Mouse (Mus musculus) liver, embryonic 14.5 days (tissue): ENCODE measurements around the gene Sp1. TPM values are rescaled to one million over a fixed set of nuclear protein-coding genes. Genes with fewer than 3 reads are reported as not detected.

Experiments used
- ATAC-seq: fragments of 200-750 bp; cut with Nextera tagmentation; 2 replicates; pipeline ENCODE4 v1.8.0; 2017; ENCODE audit warnings: moderate number of reproducible peaks, mild to moderate bottlenecking, moderate library complexity; ENCODE audit not compliant: insufficient read depth
- DNase-seq, 3 experiments: peaks; one replicate each; pipeline ENCODE4 v3.0.0-alpha.2; 2012 to 2013; ENCODE audit warnings: low read depth in 3 of 3, low spot score in 3 of 3
- H3K27ac ChIP-seq: fragments of 300-500 bp; sonication (generic); 2 replicates; pipeline ENCODE4 v1.5.1; 2014; ENCODE audit warnings: moderate library complexity, mild to moderate bottlenecking, control low read depth, inconsistent platforms
- H3K27me3 ChIP-seq: fragments of 300-500 bp; sonication (generic); 2 replicates; pipeline ENCODE4 v1.6.1; 2014; ENCODE audit warnings: mild to moderate bottlenecking, low read length, moderate library complexity; ENCODE audit not compliant: control insufficient read depth, insufficient read depth
- H3K36me3 ChIP-seq: fragments of 300-500 bp; sonication (generic); replicated peaks from 2 replicates; pipeline ENCODE4 v1.6.1; 2014; ENCODE audit warnings: low read depth; ENCODE audit not compliant: control insufficient read depth, insufficient read depth
- H3K4me1 ChIP-seq, 2 experiments: fragments of 200-500 bp in 1 of 2; fragments of 300-500 bp in 1 of 2; sonication (generic) in 1 of 2; replicated peaks; 2 replicates each; pipeline ENCODE4 v1.6.1; 2012 to 2014; ENCODE audit warnings: antibody characterized with exemption in 1 of 2, inconsistent platforms in 1 of 2, low read length in 1 of 2; ENCODE audit not compliant: control insufficient read depth in 2 of 2, insufficient read depth in 2 of 2
- H3K4me2 ChIP-seq: fragments of 300-500 bp; sonication (generic); 2 replicates; pipeline ENCODE4 v1.6.1; 2014; ENCODE audit warnings: low read depth, mild to moderate bottlenecking, control low read depth, moderate library complexity
- H3K4me3 ChIP-seq, 2 experiments: fragments of 200-500 bp in 1 of 2; fragments of 300-500 bp in 1 of 2; sonication (generic) in 1 of 2; 2 replicates each; pipeline ENCODE4 v1.5.1; 2012 to 2014; ENCODE audit warnings: low read depth in 2 of 2, low read length in 2 of 2, mild to moderate bottlenecking in 2 of 2, control low read depth in 1 of 2, inconsistent platforms in 1 of 2, moderate library complexity in 1 of 2; ENCODE audit not compliant: insufficient read depth in 1 of 2
- H3K9ac ChIP-seq: fragments of 300-500 bp; sonication (generic); replicated peaks from 2 replicates; pipeline ENCODE4 v1.6.1; 2014; ENCODE audit warnings: mild to moderate bottlenecking, control low read depth, moderate library complexity
- H3K9me3 ChIP-seq: fragments of 300-500 bp; sonication (generic); 2 replicates; pipeline ENCODE4 v1.6.1; 2016; ENCODE audit warnings: low read length, mixed read lengths; ENCODE audit not compliant: control insufficient read depth
- CTCF ChIP-seq: IDR thresholded peaks from 2 replicates; pipeline ENCODE4 v1.5.1; 2016; ENCODE audit warnings: antibody characterized with exemption, low read depth, control low read depth
- EP300 ChIP-seq: IDR thresholded peaks from 2 replicates; pipeline ENCODE4 v1.6.1; 2016; ENCODE audit warnings: antibody characterized with exemption, low read depth
- WGBS: fragments of 180-500 bp; shearing (Covaris S2); extraction: QIAGEN DNeasy Blood & Tissue Kit; methylation state at CpG from one replicate; pipeline ENCODE4 v1.1.7; 2014; ENCODE audit not compliant: insufficient replicate concordance; 5-methylcytosine and 5-hydroxymethylcytosine counted together
- polyA plus RNA-seq, 2 experiments: library from polyadenylated mRNA; depleted of rRNA in 1 of 2; stranded (reverse) in 1 of 2; unstranded in 1 of 2; fragments of >200 nt; fragmentation: Nextera tagmentation in 1 of 2; extraction: Ambion mirVana in 1 of 2; gene quantifications; 2 replicates each; pipeline versions ENCODE4 v1.2.1 to v1.2.3; 2012 to 2014

Gene Sp1
- polyA plus RNA-seq, 2 experiments, result 5.4 to 9.5 TPM

GRCm38 (mm10) chr15:102420986-102421385 lies 15.0 kb downstream of the Sp1 start:
- ATAC-seq (no peak), DNase-seq (no peak)
- Histone ChIP-seq H3K36me3 (peaks cover 16% of the 10 kb centered on the region), H3K9me3 (no peaks in the 10 kb centered on the region), H3K9ac (no peak overlapping the region), H3K4me1 (no peaks in the 10 kb centered on the region), H3K4me2 (no peak overlapping the region), H3K27ac (no peak overlapping the region), H3K4me3 (no peak overlapping the region), H3K27me3 (no peaks in the 10 kb centered on the region)
- TF ChIP-seq CTCF (no peak), EP300 (no peak)
- 24% methylated on average over 1 of the region's 1 CpGs for WGBS

- no peak for ATAC-seq
- Histone ChIP-seq H3K36me3 (peaks cover 21% of the 10 kb centered on the region), H3K27me3 (no peaks in the 10 kb centered on the region), H3K9me3 (no peaks in the 10 kb centered on the region), H3K27ac (no peak overlapping the region), H3K9ac (no peak overlapping the region), H3K4me1 (no peaks in the 10 kb centered on the region), H3K4me3 (no peak overlapping the region), H3K4me2 (no peak overlapping the region)
- DNase-seq, result peak; percentile 45 to 55 (median 48)
- TF ChIP-seq CTCF (peak; percentile 52; the same call in 1 of the 2 replicates), EP300 (no peak)
- 55% methylated on average over 3 of the region's 3 CpGs for WGBS
Measured at GRCm38 (mm10) chr15:102421437-102421836, 15.5 kb downstream of the Sp1 start.

GRCm38 (mm10) chr15:102423602-102424240 lies 17.8 kb downstream of the Sp1 start:
- no peak overlapping the region for H3K4me2 ChIP-seq
- DNase-seq (no peak), ATAC-seq (no peak)
- no peaks in the 10 kb centered on the region for H3K9me3 ChIP-seq
- 88% methylated on average over 2 of the region's 2 CpGs for WGBS
- TF ChIP-seq EP300 (no peak), CTCF (no peak)
- H3K4me1 ChIP-seq, result no peaks in the 10 kb centered on the region
- H3K36me3 ChIP-seq, result peaks cover 39% of the 10 kb centered on the region
- H3K4me3 ChIP-seq, result no peak overlapping the region
- H3K9ac ChIP-seq, result no peak overlapping the region
- no peaks in the 10 kb centered on the region for H3K27me3 ChIP-seq
- no peak overlapping the region for H3K27ac ChIP-seq

- WGBS, result 75% methylated on average over 2 of the region's 2 CpGs
- H3K36me3 ChIP-seq, result peaks cover 47% of the 10 kb centered on the region
- DNase-seq (no peak), ATAC-seq (no peak)
- no peak overlapping the region for H3K9ac ChIP-seq
- H3K4me1 ChIP-seq, result no peaks in the 10 kb centered on the region
- no peak overlapping the region for H3K4me3 ChIP-seq
- no peak overlapping the region for H3K27ac ChIP-seq
- no peaks in the 10 kb centered on the region for H3K9me3 ChIP-seq
- H3K27me3 ChIP-seq, result no peaks in the 10 kb centered on the region
- H3K4me2 ChIP-seq, result no peak overlapping the region
- TF ChIP-seq CTCF, result no peak; the same call in 1 of the 2 replicates
- no peak for TF ChIP-seq EP300
Measured at GRCm38 (mm10) chr15:102424657-102425056, 18.7 kb downstream of the Sp1 start.

- Histone ChIP-seq H3K9me3 (no peaks in the 10 kb centered on the region), H3K9ac (no peak overlapping the region), H3K36me3 (peaks cover 66% of the 10 kb centered on the region), H3K4me1 (no peaks in the 10 kb centered on the region), H3K27ac (no peak overlapping the region), H3K4me3 (no peak overlapping the region), H3K4me2 (no peak overlapping the region), H3K27me3 (no peaks in the 10 kb centered on the region)
- WGBS, result 81% methylated on average over 1 of the region's 1 CpGs
- ATAC-seq (no peak), DNase-seq (no peak)
- TF ChIP-seq CTCF (no peak), EP300 (no peak)
Measured at GRCm38 (mm10) chr15:102426963-102427362, 21.0 kb downstream of the Sp1 start.
